Mouse (Mus musculus): ENCODE measurements around the gene Rad17. TPM values are rescaled to one million over a fixed set of nuclear protein-coding genes. Genes with fewer than 3 reads are reported as not detected.

Rad17 gene
- polyA plus RNA-seq, 1 experiment from 2014 or later, result 11.4 TPM

Other genes with a start within 250 kb of the Rad17 start
- 0.08 TPM in 1 of 2 replicates, not detected in the other for gene Naip1, start 198.2 kb downstream of the Rad17 start, polyA plus RNA-seq (2015; fragmentation: Nextera tagmentation; extraction: Ambion mirVana)
- 20.0 and 22.3 TPM in 2 replicates for gene Gtf2h2, start 158.5 kb downstream of the Rad17 start, polyA plus RNA-seq (2015; fragmentation: Nextera tagmentation; extraction: Ambion mirVana)
- 12.9 and 15.1 TPM in 2 replicates for gene Ocln, start 98.3 kb downstream of the Rad17 start, polyA plus RNA-seq (2015; fragmentation: Nextera tagmentation; extraction: Ambion mirVana)
- 9.6 and 10.5 TPM in 2 replicates for gene Marveld2, start 34.1 kb downstream of the Rad17 start, polyA plus RNA-seq (2015; fragmentation: Nextera tagmentation; extraction: Ambion mirVana)
- 121 and 134 TPM in 2 replicates for gene Ak6, start 72 bp downstream of the Rad17 start, polyA plus RNA-seq (2015; fragmentation: Nextera tagmentation; extraction: Ambion mirVana)
- 12.2 and 13.3 TPM in 2 replicates for gene Taf9, start 528 bp upstream of the Rad17 start, polyA plus RNA-seq (2015; fragmentation: Nextera tagmentation; extraction: Ambion mirVana)
- gene Ccdc125, start 18.7 kb upstream of the Rad17 start, polyA plus RNA-seq (2015; fragmentation: Nextera tagmentation; extraction: Ambion mirVana), result 6.0 and 6.3 TPM in 2 replicates
- 28.7 and 31.4 TPM in 2 replicates for gene Cdk7, start 79.9 kb upstream of the Rad17 start, polyA plus RNA-seq (2015; fragmentation: Nextera tagmentation; extraction: Ambion mirVana)
- gene Mrps36, start 93.6 kb upstream of the Rad17 start, polyA plus RNA-seq (2015; fragmentation: Nextera tagmentation; extraction: Ambion mirVana), result 92.4 and 98.8 TPM in 2 replicates
- gene Cenph, start 124.8 kb upstream of the Rad17 start, polyA plus RNA-seq (2015; fragmentation: Nextera tagmentation; extraction: Ambion mirVana), result 24.0 and 24.2 TPM in 2 replicates
- gene Ccnb1, start 135.5 kb upstream of the Rad17 start, polyA plus RNA-seq (2015; fragmentation: Nextera tagmentation; extraction: Ambion mirVana), result 186 and 211 TPM in 2 replicates
- 21.2 and 22.3 TPM in 2 replicates for gene Slc30a5, start 182.4 kb upstream of the Rad17 start, polyA plus RNA-seq (2015; fragmentation: Nextera tagmentation; extraction: Ambion mirVana)